Mouse (Mus musculus) adipocyte (in vitro differentiated cells): ENCODE results near the gene Tmem43.

ENCODE experiments used
- DNase-seq: peaks from one replicate; pipeline ENCODE4 v3.0.0-alpha.2; 2016; ENCODE audit warnings: low spot score

The Tmem43 gene

GRCm38 (mm10) chr6:91489872-91490271 is 16.4 kb downstream of the Tmem43 start:
- no peak for DNase-seq

- no peak for DNase-seq
These were observed 17.5 kb downstream of the Tmem43 start for GRCm38 (mm10) chr6:91491004-91491403.

- no peak for DNase-seq
These were observed 19.6 kb downstream of the Tmem43 start for GRCm38 (mm10) chr6:91493053-91493452.

- DNase-seq = no peak
These were observed 21.0 kb downstream of the Tmem43 start for GRCm38 (mm10) chr6:91494526-91494925.

GRCm38 (mm10) chr6:91503302-91503701 is 29.8 kb downstream of the Tmem43 start:
- DNase-seq = no peak

- DNase-seq = no peak
These were observed 32.5 kb downstream of the Tmem43 start for GRCm38 (mm10) chr6:91506036-91506435.

GRCm38 (mm10) chr6:91508041-91508440 is 34.5 kb downstream of the Tmem43 start:
- DNase-seq = no peak

- peak; percentile 83 for DNase-seq
These were observed 35.8 kb downstream of the Tmem43 start for GRCm38 (mm10) chr6:91509326-91509725.

GRCm38 (mm10) chr6:91510211-91510610 is 36.7 kb downstream of the Tmem43 start:
- no peak for DNase-seq

- DNase-seq = no peak
These were observed 40.6 kb downstream of the Tmem43 start for GRCm38 (mm10) chr6:91514135-91514534.

GRCm38 (mm10) chr6:91514737-91515362 is 41.3 kb downstream of the Tmem43 start:
- DNase-seq = no peak

- DNase-seq = peak; percentile 99
These were observed 42.3 kb downstream of the Tmem43 start, which contains the start of the genes Xpc and Lsm3 for GRCm38 (mm10) chr6:91515545-91516449. Gene Xpc, minus strand, starts transcription at chr6:91515888. Gene Lsm3, plus strand, starts transcription at chr6:91515928.

GRCm38 (mm10) chr6:91518454-91519020 is 45.0 kb downstream of the Tmem43 start:
- DNase-seq = no peak

GRCm38 (mm10) chr6:91522816-91523215 is 49.3 kb downstream of the Tmem43 start:
- peak; percentile 65 for DNase-seq

GRCm38 (mm10) chr6:91525544-91525943 is 52.0 kb downstream of the Tmem43 start:
- DNase-seq = no peak

GRCm38 (mm10) chr6:91527227-91527860 is 53.8 kb downstream of the Tmem43 start:
- peak; percentile 83 for DNase-seq

- DNase-seq = peak; percentile 54
These were observed 54.8 kb downstream of the Tmem43 start for GRCm38 (mm10) chr6:91528265-91528664.

GRCm38 (mm10) chr6:91530673-91531072 is 57.2 kb downstream of the Tmem43 start:
- DNase-seq = no peak

- DNase-seq = no peak
These were observed 57.8 kb downstream of the Tmem43 start for GRCm38 (mm10) chr6:91531276-91531675.

- DNase-seq = no peak
These were observed 59.2 kb downstream of the Tmem43 start for GRCm38 (mm10) chr6:91532661-91533060.

GRCm38 (mm10) chr6:91533359-91533758 is 59.9 kb downstream of the Tmem43 start:
- DNase-seq = no peak

GRCm38 (mm10) chr6:91533771-91534170 is 60.3 kb downstream of the Tmem43 start:
- no peak for DNase-seq
